Comparison of ENCODE assay signal across 13 mouse cellular contexts in genomic region chr4:99600741-99601140, GRCm38 (mm10). TPM values are rescaled to one million over a fixed set of nuclear protein-coding genes. Genes with fewer than 3 reads are reported as not detected.
DNase-seq lines count a peak whose midpoint lies in the region; ATAC-seq lines count a peak whose summit lies in the region.
"Had no signal": no experiment of that assay in that cellular context is flagged by ENCODE, and none has a peak within 500 bp of the region (broad histone marks: within the 10 kb centered on the region; RNA-seq: fewer than 3 reads in every experiment).

No protein-coding gene starts in this region.

- DNase-seq in heart, postnatal 36 days, result no peak
- DNase-seq in A20 (ENCODE audit: low read depth, low spot score) (peak; percentile 1), ZHBTc4 (ENCODE audit: low read depth, low spot score) (peak; percentile 66)
- no peak for DNase-seq in gastrocnemius, postnatal 14 days
- no peak for DNase-seq in cerebellum, postnatal 25 days
- DNase-seq: adrenal gland, postnatal 25 days had no signal

- no peaks in the 10 kb centered on the region for H3K36me3 ChIP-seq in heart, embryonic 13.5 days
- no peaks in the 10 kb centered on the region for H3K36me3 ChIP-seq in liver, embryonic 12.5 days
- H3K36me3 ChIP-seq in hindbrain, embryonic 13.5 days, result no peaks in the 10 kb centered on the region
- H3K36me3 ChIP-seq: G1E; hindbrain, embryonic 12.5 days; limb, embryonic 12.5 days had no signal

- ATAC-seq in heart, embryonic 13.5 days (ENCODE audit: extremely low read depth, insufficient number of reproducible peaks, low FRiP score, low TSS enrichment), result no peak
- peak; percentile 49; the same call in 1 of the 2 replicates for ATAC-seq in liver, embryonic 12.5 days
- no peak for ATAC-seq in hindbrain, embryonic 13.5 days (ENCODE audit: low FRiP score)

- WGBS in heart, embryonic 13.5 days, result 32% methylated on average over 10 of the region's 10 CpGs
- WGBS in liver, embryonic 12.5 days (ENCODE audit: insufficient replicate concordance), result 26% methylated on average over 10 of the region's 10 CpGs
- 64% methylated on average over 10 of the region's 10 CpGs for WGBS in hindbrain, embryonic 13.5 days

- no peaks in the 10 kb centered on the region for H3K27me3 ChIP-seq in heart, embryonic 13.5 days (replicated peaks)
- no peaks in the 10 kb centered on the region for H3K27me3 ChIP-seq in liver, embryonic 12.5 days (replicated peaks)
- H3K27me3 ChIP-seq in hindbrain, embryonic 13.5 days, result no peaks in the 10 kb centered on the region; the same call in 1 of the 2 replicates
- H3K27me3 ChIP-seq: hindbrain, embryonic 12.5 days; limb, embryonic 12.5 days had no signal

- no peaks in the 10 kb centered on the region for H3K9me3 ChIP-seq in heart, embryonic 13.5 days
- no peaks in the 10 kb centered on the region for H3K9me3 ChIP-seq in liver, embryonic 12.5 days (replicated peaks)
- H3K9me3 ChIP-seq in hindbrain, embryonic 13.5 days, result no peaks in the 10 kb centered on the region
- H3K9me3 ChIP-seq: hindbrain, embryonic 12.5 days; limb, embryonic 12.5 days had no signal

- intact Hi-C loops in heart, postnatal 36 days (cut with DNase I), result no loop called here
- intact Hi-C loops in gastrocnemius, postnatal 14 days (cut with DNase I; ENCODE audit: low total_unique reads), result no loop called here

- peak overlapping the region; percentile 40 for H3K4me3 ChIP-seq in heart, embryonic 13.5 days
- peak overlapping the region; percentile 30 for H3K4me3 ChIP-seq in liver, embryonic 12.5 days
- H3K4me3 ChIP-seq in hindbrain, embryonic 13.5 days, result no peak overlapping the region
- H3K4me3 ChIP-seq: hindbrain, embryonic 12.5 days; limb, embryonic 12.5 days had no signal

- peak overlapping the region; percentile 45; the same call in 1 of the 2 replicates for H3K9ac ChIP-seq in heart, embryonic 13.5 days
- H3K9ac ChIP-seq in liver, embryonic 12.5 days, result peak overlapping the region; percentile 12; the same call in 1 of the 2 replicates
- no peak overlapping the region for H3K9ac ChIP-seq in hindbrain, embryonic 13.5 days
- H3K9ac ChIP-seq: hindbrain, embryonic 12.5 days; limb, embryonic 12.5 days had no signal

- H3K4me1 ChIP-seq in heart, embryonic 13.5 days, result peaks cover 4% of the 10 kb centered on the region; the same call in 1 of the 2 replicates
- H3K4me1 ChIP-seq in liver, embryonic 12.5 days, result peaks cover 10% of the 10 kb centered on the region; the same call in 1 of the 2 replicates
- peaks cover 3% of the 10 kb centered on the region; the same call in 1 of the 2 replicates for H3K4me1 ChIP-seq in hindbrain, embryonic 13.5 days (replicated peaks)

- H3K4me2 ChIP-seq in heart, embryonic 13.5 days, result peak overlapping the region; percentile 61
- peak overlapping the region; percentile 51 for H3K4me2 ChIP-seq in liver, embryonic 12.5 days
- no peak overlapping the region for H3K4me2 ChIP-seq in hindbrain, embryonic 13.5 days
- H3K4me2 ChIP-seq: hindbrain, embryonic 12.5 days; limb, embryonic 12.5 days had no signal

- no peak overlapping the region for H3K27ac ChIP-seq in heart, embryonic 13.5 days (replicated peaks)
- H3K27ac ChIP-seq in liver, embryonic 12.5 days, result no peak overlapping the region
- no peak overlapping the region for H3K27ac ChIP-seq in hindbrain, embryonic 13.5 days
- H3K27ac ChIP-seq: hindbrain, embryonic 12.5 days; limb, embryonic 12.5 days had no signal

RNA-seq across cellular contexts. Expression of gene Foxd3, which starts 55.4 kb away (rescaled TPM):
- polyA plus RNA-seq in heart, embryonic 13.5 days (2015; fragmentation: Nextera tagmentation; extraction: Ambion mirVana), result not detected in 2 replicates
- under 1 TPM; 0.28 to 0.65 TPM for total RNA-seq in heart, postnatal 36 days (2021)
- polyA plus RNA-seq in liver, embryonic 12.5 days (2016; fragmentation: Nextera tagmentation; extraction: Ambion mirVana), result 0.10 TPM in 1 of 2 replicates, not detected in the other
- 1 to 10 TPM; 2.4 to 3.9 TPM for total RNA-seq in gastrocnemius, postnatal 14 days (2021)
- 2.2 TPM in 2 replicates for polyA plus RNA-seq in hindbrain, embryonic 13.5 days (2015; fragmentation: Nextera tagmentation; extraction: Ambion mirVana)
- total RNA-seq: G1E; layer of hippocampus, adult 18-20 months had no signal
- polyA plus RNA-seq: G1E had no signal

Comparison
In these comparisons a context has a peak if more than half of its experiments do, and no peak if none do; other contexts are left out.
1. DNase-seq: peak in A20 (single experiment) and ZHBTc4 (single experiment); none in heart, postnatal 36 days (0 of 2), gastrocnemius, postnatal 14 days (single experiment) and cerebellum, postnatal 25 days (0 of 2).